Mouse (Mus musculus) cortical plate, adult 2 months (tissue): ENCODE results near the gene Cebpz.

Experiments
- CTCF ChIP-seq: fragments of 200-500 bp; IDR thresholded peaks from 2 replicates; pipeline ENCODE4 v1.5.1; 2011; ENCODE audit warnings: mild to moderate bottlenecking, control low read depth, low read length; ENCODE audit not compliant: insufficient read depth; ENCODE audit errors: extremely low read depth
- POLR2A ChIP-seq: fragments of 200-500 bp; IDR thresholded peaks from 2 replicates; pipeline ENCODE4 v1.6.1; 2011; ENCODE audit warnings: mild to moderate bottlenecking, low read length, control low read depth; ENCODE audit not compliant: insufficient read depth; ENCODE audit errors: extremely low read depth

GRCm38 (mm10) chr17:78966092-78966883 is 29.4 kb upstream of the Cebpz start:
- TF ChIP-seq CTCF, result no peak
- TF ChIP-seq POLR2A, result no peak
